Mouse (Mus musculus): Measurements from ENCODE around the gene Ctdnep1.

The Ctdnep1 gene

DNA sequence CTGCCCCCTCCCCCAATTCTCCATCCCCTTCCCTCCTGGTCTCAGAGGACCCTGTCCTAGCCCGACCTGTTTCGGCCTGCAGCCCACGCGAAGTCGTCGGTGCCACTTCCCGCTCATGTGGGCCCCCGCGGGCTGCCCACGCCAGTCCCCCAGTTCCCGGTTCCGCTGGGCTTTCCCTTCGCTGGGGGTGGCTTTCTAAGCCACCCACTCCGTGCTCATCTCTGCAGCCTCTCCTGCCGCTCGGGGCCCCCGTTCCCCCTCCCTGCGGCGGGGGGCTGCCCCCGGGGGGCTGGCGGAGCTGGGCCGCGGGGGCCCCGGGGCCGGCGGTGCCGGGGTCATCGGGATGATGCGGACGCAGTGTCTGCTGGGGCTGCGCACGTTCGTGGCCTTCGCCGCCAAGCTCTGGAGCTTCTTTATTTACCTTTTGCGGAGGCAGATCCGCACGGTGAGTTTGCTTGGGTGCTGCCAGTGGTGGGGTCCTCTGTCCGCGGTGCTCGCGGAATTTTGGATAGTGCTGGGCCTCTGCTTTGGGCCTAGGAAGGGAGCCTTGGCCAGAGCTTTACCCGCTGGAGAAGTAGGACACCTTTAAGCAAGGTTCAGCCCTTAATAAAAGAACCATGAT is at the start of gene Ctdnep1:
TSS of gene Ctdnep1 (plus strand) at position 16 of the 622 bp plus-strand sequence.
- no peak for DNase-seq

DNA sequence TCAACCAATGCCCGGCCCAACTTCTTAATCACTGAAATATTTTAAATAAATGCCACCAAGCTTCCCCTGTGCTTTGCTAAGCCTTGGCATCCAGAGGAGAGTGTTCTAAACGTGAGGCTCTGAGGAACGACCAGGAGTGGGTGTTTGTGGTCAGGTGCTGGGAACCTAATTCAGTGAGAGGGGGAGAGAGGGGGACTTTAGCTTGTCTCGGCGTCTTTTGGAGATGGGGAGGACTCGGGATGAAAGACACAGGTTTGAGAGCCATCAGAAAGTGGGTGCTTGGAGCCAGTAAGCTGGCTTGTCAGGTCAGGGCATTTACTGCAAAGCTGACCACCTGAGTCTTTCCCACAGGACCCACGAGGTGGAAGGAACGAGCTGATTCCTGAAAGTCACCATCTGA is 49.2 kb upstream of the Ctdnep1 start:
- no peak for DNase-seq

DNA sequence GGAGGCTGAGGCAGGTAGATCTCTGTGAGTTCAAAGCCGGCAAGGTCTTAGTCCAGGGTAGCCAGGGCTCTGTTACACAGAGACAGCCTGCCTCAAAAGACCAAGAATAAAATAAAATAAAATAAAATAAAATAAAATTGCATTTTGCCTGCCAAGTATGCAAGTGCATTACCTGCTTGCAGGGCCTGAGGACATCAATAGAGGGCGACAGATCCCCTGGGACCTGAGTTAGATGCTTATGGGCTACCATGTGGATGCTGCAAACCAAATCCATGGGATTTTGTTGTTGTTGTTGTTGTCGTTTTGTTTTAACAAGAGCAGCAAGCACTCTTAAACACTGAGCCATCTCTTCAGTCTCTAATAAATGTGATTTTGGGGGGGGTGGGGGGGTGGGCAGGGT is 48.7 kb upstream of the Ctdnep1 start:
- DNase-seq = peak; percentile 51

DNA sequence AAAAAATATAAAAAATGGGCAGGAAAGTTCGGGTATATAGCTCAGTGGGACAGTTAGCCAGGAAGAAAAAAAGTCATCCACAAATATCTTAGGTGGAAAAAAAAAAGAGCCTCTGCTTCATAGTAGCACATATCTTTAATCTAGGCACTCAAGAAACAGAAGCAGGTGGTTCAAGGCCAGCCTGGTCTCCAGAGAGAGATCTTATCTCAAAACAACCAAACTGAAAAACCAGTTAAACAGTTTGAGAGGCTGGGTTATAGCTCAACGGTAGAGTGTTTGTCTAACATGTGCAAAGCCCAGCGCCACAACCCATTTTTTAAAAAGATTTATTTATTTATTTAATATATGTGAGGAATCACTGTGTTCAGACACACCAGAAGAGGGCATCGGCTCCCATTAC is 47.9 kb upstream of the Ctdnep1 start:
- no peak for DNase-seq

DNA sequence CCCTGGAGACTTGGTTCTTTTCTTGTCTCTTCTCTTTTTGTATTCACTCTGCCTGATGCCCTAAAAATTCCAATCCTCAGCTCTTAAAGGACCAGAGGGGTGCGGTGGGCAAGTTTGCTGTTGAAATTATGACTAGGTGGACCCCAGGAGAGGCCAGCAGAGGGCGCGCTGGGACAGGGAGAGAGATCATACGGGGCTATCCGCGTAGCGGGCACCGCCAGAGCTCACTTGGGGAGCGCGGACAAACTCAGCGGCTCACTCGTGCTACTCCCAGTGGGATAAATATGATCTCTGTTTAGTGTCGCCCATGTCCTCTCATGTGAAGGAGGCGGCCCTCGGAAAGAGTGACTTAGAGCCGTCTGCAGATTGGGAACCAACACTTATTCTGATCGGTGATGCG is 46.8 kb upstream of the Ctdnep1 start:
- DNase-seq = peak; percentile 95

DNA sequence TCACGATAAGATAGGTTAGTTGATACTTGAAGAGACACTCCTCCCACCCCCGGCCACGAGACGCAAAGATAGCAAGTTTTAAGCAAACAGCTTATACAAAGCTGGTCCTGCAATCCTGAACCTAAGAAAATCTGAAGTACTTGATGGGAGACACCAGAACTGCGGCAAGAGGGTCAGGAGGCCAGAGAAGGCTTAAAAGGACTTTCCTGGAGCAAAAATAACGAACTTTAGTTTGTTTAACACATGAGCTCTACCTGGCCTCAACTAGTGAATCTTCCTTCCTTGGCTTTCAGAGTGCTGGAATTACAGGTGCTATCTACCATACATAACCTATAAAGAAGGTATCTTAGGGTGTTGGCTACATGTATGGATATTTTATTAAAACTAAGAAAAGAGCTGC is 46.3 kb upstream of the Ctdnep1 start:
- no peak for DNase-seq

DNA sequence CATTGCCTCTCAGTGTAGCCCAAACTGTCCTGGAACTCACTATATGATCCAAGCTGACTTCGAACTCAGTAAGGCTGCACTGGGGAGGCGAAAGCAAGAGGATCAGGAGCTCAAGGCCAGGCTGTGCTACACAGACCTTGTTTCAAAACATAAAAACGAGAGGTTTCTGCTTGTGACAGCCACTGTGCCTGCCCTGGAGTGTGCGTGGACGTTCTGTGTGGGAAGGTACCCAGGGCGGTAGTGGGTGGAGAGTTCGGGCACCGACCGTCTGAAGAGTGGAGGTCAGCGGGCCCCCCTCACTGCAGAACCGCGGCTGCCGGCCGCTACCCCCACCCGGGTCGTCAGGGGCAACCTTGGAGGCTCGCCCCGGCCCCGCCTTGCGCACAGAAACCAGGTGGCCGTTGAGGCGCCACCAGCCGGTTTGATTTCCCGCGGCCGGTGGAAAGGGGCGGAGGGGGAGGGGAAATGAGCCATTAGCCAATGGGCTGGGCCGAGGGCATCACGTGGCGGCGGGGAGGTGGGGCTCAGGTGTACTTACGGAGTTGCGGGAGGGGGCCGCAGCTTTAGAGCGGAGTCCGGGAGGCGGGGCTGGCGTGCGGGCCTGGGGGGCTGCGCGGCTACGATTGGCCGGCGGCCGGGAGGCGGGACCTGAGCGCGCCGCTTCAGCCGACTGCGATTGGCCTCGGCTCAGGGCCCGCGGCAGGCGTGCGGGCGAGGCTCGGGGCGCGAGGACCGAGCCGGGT is 45.6 kb upstream of the Ctdnep1 start, which contains the start of gene Ybx2:
TSS of gene Ybx2 (plus strand) at position 660 of the 743 bp plus-strand sequence.
- peak; percentile 96 for DNase-seq

DNA sequence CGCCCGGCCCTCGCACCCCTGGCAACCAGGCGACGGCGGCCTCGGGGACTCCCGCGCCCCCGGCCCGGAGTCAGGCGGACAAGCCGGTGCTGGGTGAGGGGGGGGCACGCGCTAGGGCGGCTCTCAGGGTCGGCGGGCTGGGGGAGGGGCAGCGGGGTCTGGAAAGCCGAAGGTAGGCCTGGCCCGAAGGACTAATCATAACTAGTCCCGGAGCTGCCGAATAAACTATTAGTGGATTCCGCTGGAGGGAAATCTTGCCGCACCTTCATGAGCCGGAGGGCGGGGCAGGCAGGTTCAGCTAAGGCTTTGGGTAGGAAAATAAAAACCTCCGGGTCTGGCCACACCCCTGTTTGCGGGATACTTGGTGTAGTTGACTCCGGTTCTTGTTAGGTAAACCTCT is 44.8 kb upstream of the Ctdnep1 start:
- DNase-seq = peak; percentile 48

DNA sequence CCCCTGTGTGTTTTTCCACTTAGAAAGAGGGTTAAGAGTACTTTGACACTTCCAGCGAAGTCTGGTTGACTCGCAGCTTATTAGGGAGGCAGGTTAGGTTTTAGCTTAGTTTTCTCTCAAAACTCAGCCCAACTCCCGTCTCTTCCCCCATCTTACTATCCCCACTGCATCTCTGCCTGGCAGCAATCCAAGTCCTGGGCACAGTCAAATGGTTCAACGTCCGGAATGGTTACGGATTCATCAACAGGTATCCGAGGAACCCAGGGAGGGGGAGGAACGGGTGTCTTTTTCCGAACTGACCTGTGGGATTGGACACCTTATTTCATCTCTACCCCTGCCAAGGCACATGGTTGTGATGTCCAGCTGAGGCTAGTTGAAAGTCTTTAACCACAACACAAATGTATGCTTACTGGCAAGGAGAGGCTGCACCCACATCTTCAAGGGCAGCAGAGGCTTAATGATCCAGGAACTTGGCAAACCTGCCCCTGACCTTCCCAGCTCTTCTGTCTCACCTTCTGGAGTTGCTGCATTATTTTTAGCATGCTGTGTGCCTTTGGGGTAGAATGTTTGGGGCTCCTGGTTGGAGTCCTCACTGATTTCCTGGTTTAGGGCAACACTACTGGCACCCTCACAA is 44.1 kb upstream of the Ctdnep1 start:
- no peak for DNase-seq

DNA sequence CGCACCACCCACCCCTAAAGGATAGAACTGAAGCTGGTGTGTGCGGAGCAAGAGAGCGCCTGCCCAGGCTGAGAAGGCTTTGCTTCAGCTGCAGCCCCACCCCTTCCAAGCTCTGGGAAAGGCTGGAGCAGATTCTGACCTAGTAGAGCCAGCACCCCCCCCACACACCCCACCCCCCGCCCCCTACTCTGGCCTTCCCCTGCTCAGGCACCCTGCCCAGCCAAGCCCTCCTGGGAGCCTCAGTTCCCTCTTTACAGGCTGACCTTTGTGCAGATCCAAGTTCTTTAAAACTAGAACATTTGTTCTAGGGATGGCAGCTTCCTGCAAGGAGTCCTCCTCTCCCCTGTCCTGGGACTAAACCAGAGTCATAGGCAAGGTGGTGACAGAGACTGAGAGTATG is 43.6 kb upstream of the Ctdnep1 start:
- no peak for DNase-seq

DNA sequence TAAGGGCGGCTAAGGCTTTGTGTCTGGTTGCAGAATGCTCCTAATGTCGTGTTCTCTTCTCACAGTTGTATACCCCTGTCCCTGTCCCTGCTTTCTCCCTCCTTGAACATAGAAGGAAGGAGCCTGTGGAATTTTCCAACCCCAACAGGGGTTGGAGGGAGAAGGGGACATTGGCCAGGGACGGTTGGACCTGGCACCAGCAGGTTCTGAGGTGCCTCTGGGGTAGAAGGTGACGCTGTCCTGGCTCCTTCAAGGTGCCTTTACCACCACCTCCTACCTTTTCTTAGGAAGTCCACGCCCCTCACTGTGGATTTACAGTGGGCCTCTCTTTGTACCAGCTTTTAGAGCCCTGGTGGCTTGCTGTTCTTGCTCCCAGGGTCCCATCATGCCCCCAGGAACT is 43.1 kb upstream of the Ctdnep1 start:
- no peak for DNase-seq

DNA sequence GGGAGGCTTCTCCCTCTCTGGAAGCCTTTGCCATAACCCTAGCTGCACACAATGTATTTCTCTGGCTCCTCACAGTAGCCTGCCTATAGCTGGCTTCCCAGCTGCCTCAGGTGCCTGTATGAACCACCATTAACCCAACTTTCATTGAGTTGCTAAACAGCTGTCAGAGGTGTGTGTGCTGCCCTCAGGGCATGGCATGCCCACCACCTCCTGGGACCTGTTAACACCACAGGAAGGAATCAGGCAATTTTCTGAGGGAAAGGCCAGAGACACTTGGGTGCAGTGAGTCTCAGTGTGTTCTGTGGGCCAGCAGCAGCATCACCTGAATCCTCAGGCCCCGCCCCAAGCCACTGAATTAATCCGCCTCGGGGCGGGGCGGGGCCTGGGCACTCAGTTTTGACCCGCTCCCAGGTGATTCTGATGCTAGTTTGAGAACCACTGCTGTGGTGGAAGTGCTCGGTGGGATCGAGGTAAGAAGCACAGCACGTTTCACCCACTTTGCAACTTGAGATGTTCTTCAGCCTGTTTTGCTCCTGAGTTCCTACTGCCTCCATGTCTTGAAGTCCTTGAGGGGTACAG is 42.5 kb upstream of the Ctdnep1 start:
- DNase-seq = no peak

DNA sequence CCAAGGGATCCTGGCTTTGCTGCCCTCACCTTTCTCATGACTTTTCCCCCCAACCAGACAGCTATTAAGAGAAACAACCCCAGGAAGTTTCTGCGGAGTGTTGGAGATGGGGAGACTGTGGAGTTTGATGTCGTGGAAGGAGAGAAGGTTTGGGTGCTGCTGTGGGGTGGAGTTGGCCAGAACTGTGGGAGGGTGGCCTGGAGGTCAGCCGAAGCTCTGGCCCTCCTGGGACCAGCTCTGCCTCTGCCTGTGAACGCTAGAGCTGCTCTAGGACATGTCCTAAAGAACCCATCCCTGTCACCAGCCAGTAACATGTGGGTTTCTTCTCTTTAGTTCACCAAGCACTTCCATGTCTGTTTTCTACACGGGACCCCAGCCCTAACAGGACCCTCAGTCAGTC is 41.8 kb upstream of the Ctdnep1 start:
- DNase-seq = no peak

DNA sequence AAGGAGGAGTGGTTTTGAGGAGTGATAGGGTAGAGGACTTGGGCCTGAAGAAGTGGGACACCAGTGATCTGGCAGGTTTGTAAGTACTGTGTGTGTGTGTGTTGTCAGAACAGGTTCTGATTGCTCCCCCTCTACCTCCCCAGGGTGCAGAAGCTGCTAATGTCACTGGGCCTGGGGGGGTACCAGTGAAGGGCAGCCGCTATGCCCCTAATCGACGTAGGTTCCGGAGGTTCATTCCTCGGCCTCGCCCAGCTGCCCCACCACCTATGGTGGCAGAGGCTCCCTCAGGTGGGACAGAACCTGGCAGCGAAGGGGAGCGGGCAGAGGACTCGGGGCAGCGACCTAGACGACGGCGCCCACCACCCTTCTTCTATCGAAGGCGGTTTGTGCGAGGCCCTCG is 41.2 kb upstream of the Ctdnep1 start:
- DNase-seq = no peak

DNA sequence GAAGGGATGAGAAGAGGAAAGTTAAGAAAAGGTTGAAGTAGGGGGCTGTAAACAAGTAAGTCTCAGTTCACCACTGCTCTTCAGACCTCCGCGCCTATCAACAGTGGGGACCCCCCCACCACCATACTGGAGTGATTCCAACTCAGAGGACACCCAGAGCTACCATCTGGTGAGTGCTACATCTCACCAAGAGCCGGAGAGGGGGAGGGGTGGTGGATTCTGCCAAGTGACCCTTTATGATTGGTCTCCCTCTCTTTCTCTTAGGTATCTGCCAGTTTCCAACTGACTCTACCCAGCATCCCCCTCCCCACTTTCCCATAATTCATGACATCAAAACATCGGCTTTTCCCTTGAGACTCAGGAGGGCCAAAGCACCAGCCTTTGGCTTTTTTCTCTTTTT is 40.0 kb upstream of the Ctdnep1 start:
- no peak for DNase-seq

DNA sequence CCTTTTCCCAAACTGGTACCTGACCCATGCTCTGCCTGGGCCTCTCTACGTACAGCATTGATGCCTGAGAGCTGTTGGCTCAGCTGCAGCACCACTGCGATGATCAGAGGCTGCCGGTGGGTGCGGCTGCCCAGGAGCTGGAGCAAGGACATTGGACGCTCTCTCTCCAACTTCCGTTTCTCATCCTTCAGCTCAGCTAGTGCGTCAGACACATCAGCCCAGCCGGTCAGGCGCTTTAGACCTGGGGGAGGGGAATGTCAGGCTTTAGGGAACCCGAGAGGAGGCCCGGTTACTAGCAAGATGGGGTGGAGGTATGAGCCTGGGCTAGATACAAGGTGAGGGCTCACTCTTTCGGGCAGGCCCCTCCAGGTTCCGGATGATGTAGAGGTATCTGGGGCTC is 35.7 kb upstream of the Ctdnep1 start:
- DNase-seq = no peak

DNA sequence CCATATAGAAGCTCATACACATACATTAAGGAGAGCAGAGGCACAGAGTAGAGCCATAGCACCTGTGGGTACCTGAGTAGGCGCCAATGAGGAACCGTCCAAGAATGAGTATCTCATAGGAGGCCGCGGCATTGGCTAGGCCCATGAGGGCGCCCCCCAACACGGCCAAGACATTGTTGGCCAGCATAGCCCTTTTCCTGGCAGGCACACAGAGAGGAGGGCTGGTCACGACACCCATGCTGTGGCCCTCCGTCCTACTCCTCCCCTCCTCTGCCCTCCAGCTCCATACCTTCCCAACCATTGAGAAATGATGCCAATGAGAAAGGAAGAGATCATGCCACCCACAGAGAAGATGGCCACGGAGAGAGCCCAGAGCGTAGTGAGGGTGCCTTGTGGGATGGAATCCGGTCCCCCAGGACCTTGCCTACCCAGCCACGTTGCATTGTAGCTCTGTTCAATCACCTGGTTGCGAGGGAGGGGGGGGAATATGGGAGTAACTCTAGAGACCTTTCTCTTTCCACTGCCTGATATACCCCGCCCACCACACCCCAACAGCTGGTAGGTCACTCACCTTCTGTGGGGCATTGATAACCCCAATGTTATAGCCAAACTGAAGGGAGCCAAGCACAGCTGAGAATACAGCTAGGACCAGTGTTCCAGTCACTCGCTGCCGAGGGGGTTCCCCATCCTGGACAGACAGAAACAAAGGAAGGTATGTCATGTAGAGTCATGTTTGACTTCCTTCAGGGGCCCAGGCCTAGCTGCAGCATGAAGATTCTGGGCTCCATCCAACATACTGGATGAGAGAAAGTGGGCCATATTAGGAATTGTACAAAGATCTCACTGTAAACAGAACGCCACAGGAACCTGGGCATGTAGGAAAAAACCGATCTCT is 34.7 kb upstream of the Ctdnep1 start:
- no peak for DNase-seq

DNA sequence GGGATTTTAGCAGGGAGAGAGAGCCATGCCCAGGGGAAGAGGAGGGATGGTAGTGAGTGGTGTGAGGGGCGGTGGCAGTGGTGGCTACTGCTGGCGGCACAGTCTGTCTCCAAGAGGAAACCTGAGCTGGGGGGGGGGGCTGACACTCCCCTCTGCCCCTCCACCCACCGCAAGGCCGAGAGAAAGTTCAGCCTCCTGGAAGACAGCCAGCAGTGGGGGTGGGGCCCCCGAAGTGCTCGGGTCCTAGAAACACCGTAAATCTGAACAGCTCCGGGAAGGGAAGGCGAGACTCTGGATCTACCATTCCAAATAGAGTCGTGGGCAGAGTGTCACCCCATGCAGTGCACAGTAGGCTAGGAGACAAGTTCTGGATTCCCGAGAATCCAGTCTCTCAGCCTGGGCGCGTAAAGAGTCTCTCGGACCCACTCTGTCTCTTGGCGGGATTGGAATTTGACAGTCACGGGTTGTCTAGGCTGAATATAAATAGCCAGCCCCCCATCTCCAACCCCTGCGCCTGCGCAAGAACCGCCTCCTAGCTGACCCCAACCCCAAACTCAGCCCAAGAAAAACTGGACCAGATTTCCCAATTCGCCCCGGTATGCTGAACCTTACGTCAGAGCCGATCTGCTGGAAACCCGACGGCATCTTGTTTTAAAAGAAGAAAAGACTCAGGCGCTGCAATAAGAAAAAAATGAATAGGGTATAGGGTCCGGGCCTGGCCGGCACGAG is 33.5 kb upstream of the Ctdnep1 start:
- DNase-seq = no peak

DNA sequence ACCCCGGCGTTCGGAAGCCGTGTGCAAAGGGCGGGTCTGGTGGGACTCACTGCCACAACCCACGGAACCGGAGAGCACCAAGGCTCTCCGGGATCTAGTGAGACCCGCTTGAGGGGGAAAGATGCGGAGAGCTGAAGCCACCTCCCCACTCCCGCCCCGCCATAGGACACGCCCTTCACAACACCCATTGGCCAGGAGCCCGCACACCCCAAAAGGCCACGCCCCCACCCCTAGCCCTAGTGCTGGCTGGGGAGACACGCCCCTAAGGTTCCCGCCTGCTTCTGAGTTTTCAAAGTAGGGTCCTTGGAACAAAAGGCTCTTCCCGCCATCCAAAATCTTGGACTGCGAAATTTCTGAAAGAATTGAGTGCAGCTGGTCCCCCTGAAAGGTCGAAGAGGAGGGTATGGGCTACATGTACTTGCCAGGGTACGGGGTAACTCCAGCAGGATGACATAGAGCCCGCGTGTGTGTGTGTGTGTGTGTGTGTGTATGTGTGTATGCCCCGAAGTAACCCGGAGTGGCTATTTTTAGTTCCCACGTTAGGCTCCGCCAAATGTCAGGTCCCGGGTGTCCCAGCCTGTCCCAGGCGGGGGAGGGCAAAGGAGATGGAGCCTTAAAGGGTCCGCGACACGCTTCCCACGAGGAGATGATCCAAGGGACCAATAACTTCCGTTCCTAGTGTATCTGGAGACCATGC is 32.7 kb upstream of the Ctdnep1 start, which contains the start of gene Slc2a4:
TSS of gene Slc2a4 (minus strand) at position 123 of the 697 bp plus-strand sequence.
- peak; percentile 97 for DNase-seq

DNA sequence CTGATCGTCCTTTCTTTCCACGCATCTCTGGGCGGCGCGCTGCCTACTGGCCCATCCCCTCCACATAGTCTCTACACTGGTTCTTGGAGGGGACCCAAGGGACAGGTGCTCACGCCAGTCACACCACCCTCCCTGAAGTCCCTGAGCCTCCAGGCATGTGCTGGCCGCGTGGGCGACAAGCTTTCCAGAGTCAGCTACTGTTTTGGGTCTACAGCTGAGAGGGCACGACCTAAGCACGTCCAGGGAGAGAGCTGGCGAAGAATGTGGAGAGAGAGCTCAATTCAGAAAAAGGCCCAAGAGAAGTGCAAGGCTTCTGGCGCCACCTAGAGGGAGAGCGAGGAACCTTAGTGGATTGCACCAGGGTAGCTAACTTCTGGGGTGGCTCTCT is 32.2 kb upstream of the Ctdnep1 start:
- DNase-seq = peak; percentile 88

DNA sequence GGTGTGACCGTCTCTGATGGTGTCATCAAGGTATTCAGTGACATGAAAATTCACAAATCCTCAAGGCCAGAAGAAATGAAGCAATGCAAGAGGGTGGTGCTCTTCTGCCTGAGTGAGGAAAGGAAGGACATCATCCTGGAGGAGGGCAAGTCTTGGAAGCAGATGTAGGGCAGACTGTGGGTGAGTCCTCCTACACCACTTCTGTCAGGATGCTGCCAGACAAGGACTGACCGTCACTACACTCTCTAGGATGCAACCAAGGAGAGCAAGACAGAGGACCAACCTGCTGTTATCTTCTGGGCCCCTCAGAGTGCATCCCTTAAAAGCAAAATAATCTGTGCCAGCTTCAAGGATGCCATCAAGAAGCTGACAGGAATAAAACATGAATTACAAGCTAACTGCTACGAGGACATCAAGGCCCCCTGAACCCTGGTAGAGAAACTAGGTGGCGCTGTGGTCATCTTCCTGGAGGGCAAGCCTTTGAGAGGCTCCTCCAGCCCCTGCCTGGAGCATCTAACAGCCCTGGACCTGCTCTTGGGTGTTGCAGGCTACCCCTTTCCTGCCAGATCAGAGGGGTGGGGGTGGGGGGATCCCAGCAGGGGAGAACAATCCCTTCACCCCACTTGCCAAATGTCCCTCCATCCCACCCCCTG is 30.0 kb upstream of the Ctdnep1 start:
- DNase-seq = peak; percentile 51
